Mouse (Mus musculus) hindbrain, postnatal 0 days (tissue): ENCODE measurements at regions not wholly inside any gene's neighbourhood (a gene's known extent, or its start where the extent isn't known, plus 50 kb on each side); places are given as distances from the start of the nearest gene placed in this dataset.

Experiments
- ATAC-seq: fragments of 200-750 bp; cut with Nextera tagmentation; 2 replicates; pipeline ENCODE4 v1.8.0; 2017; ENCODE audit warnings: mild to moderate bottlenecking, moderate TSS enrichment, moderate library complexity
- DNase-seq: peaks from one replicate; pipeline ENCODE4 v3.0.0-alpha.2; 2015; ENCODE audit warnings: low spot score
- H3K27ac ChIP-seq: fragments of 300-500 bp; sonication (generic); 2 replicates; pipeline ENCODE4 v1.5.1; 2014; ENCODE audit warnings: mild to moderate bottlenecking
- H3K27me3 ChIP-seq: fragments of 300-500 bp; sonication (generic); 2 replicates; pipeline ENCODE4 v1.6.1; 2014; ENCODE audit warnings: low read length, mixed read lengths; ENCODE audit not compliant: insufficient read depth
- H3K36me3 ChIP-seq: fragments of 300-500 bp; sonication (generic); 2 replicates; pipeline ENCODE4 v1.6.1; 2014; ENCODE audit warnings: low read length, mixed read lengths; ENCODE audit not compliant: insufficient read depth
- H3K4me1 ChIP-seq: fragments of 300-500 bp; sonication (generic); 2 replicates; pipeline ENCODE4 v1.6.1; 2014; ENCODE audit warnings: antibody characterized with exemption, low read length, mixed read lengths; ENCODE audit not compliant: insufficient read depth
- H3K4me2 ChIP-seq: fragments of 300-500 bp; sonication (generic); 2 replicates; pipeline ENCODE4 v1.6.1; 2014; ENCODE audit warnings: low read depth, mild to moderate bottlenecking, low read length, moderate library complexity, mixed read lengths
- H3K4me3 ChIP-seq: fragments of 300-500 bp; sonication (generic); 2 replicates; pipeline ENCODE4 v1.5.1; 2014; ENCODE audit warnings: low read length
- H3K9ac ChIP-seq: fragments of 300-500 bp; sonication (generic); replicated peaks from 2 replicates; pipeline ENCODE4 v1.6.1; 2014; ENCODE audit warnings: mild to moderate bottlenecking, low read length, moderate library complexity, mixed read lengths
- H3K9me3 ChIP-seq: fragments of 300-500 bp; sonication (generic); 2 replicates; pipeline ENCODE4 v1.6.1; 2016; ENCODE audit warnings: low read length, mixed read lengths
- CTCF ChIP-seq: IDR thresholded peaks from 2 replicates; pipeline ENCODE4 v1.5.1; 2016; ENCODE audit warnings: antibody characterized with exemption, control low read depth, low read depth
- WGBS: fragments of 180-500 bp; shearing (Covaris S2); extraction: QIAGEN DNeasy Blood & Tissue Kit; methylation state at CpG from one replicate; pipeline ENCODE4 v1.1.7; 2014; 5-methylcytosine and 5-hydroxymethylcytosine counted together

GRCm38 (mm10) chr4:131014301-131015081 is 70.3 kb downstream of the Matn1 start:
- Histone ChIP-seq H3K27me3 (no peaks in the 10 kb centered on the region), H3K9ac (no peak overlapping the region), H3K4me3 (no peak overlapping the region), H3K27ac (no peak overlapping the region), H3K4me1 (no peaks in the 10 kb centered on the region), H3K4me2 (no peak overlapping the region), H3K36me3 (no peaks in the 10 kb centered on the region), H3K9me3 (no peaks in the 10 kb centered on the region)
- DNase-seq = peak; percentile 46
- ATAC-seq = peak; percentile 62; the same call in 1 of the 2 replicates
- 30% methylated on average over 15 of the region's 15 CpGs for WGBS
- no peak for TF ChIP-seq CTCF

GRCm38 (mm10) chr4:131015156-131015555 is 71.0 kb downstream of the Matn1 start:
- Histone ChIP-seq H3K27me3 (no peaks in the 10 kb centered on the region), H3K4me3 (no peak overlapping the region), H3K9me3 (no peaks in the 10 kb centered on the region), H3K36me3 (no peaks in the 10 kb centered on the region), H3K4me2 (no peak overlapping the region), H3K9ac (no peak overlapping the region), H3K4me1 (no peaks in the 10 kb centered on the region), H3K27ac (no peak overlapping the region)
- ATAC-seq (no peak), DNase-seq (peak; percentile 24)
- no peak for TF ChIP-seq CTCF
- WGBS = 18% methylated on average over 2 of the region's 2 CpGs

- Histone ChIP-seq H3K27me3 (no peaks in the 10 kb centered on the region), H3K4me2 (no peak overlapping the region), H3K36me3 (no peaks in the 10 kb centered on the region), H3K27ac (no peak overlapping the region), H3K4me1 (no peaks in the 10 kb centered on the region), H3K9me3 (no peaks in the 10 kb centered on the region), H3K9ac (no peak overlapping the region), H3K4me3 (no peak overlapping the region)
- ATAC-seq (no peak), DNase-seq (peak; percentile 40)
- 48% methylated on average over 6 of the region's 6 CpGs for WGBS
- no peak for TF ChIP-seq CTCF
Measured at GRCm38 (mm10) chr4:131023601-131024000, 79.4 kb downstream of the Matn1 start.

- peak; percentile 37; the same call in 1 of the 2 replicates for TF ChIP-seq CTCF
- Histone ChIP-seq H3K4me2 (no peak overlapping the region), H3K4me1 (no peaks in the 10 kb centered on the region), H3K9ac (no peak overlapping the region), H3K27me3 (no peaks in the 10 kb centered on the region), H3K36me3 (no peaks in the 10 kb centered on the region), H3K27ac (no peak overlapping the region), H3K4me3 (no peak overlapping the region), H3K9me3 (no peaks in the 10 kb centered on the region)
- peak; percentile 35 for DNase-seq
- WGBS = 91% methylated on average over 11 of the region's 11 CpGs
- ATAC-seq = no peak
Measured at GRCm38 (mm10) chr4:131036292-131036691, 92.1 kb downstream of the Matn1 start.

DNA sequence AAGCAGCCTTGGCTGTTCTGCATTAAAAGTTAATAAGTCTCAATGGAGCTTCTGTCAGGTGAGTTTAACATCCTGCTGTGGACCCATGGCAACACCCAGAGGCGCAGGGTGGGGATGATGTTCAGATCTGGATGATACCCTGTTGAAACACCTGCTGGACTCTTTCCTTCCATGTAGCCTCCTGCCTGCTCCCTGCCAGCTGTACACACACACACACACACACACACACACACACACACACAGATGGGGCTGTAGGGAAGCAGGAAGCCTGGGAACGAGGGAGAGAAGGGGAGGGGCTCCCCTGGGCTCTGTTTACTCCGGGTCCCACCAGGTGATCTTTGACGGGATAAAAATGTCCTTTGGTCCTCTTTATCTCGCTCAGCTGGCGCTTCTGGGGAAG is 93.0 kb downstream of the Matn1 start:
- Histone ChIP-seq H3K27ac (no peak overlapping the region), H3K27me3 (no peaks in the 10 kb centered on the region), H3K36me3 (no peaks in the 10 kb centered on the region), H3K4me3 (no peak overlapping the region), H3K9ac (no peak overlapping the region), H3K9me3 (no peaks in the 10 kb centered on the region), H3K4me2 (no peak overlapping the region), H3K4me1 (no peaks in the 10 kb centered on the region)
- 14% methylated on average over 6 of the region's 6 CpGs for WGBS
- no peak for ATAC-seq
- DNase-seq = no peak
- TF ChIP-seq CTCF = no peak

- no peak overlapping the region for H3K4me3 ChIP-seq
- no peaks in the 10 kb centered on the region for H3K4me1 ChIP-seq
- no peak for ATAC-seq
- no peak overlapping the region for H3K9ac ChIP-seq
- H3K27me3 ChIP-seq = no peaks in the 10 kb centered on the region
- H3K4me2 ChIP-seq = no peak overlapping the region
- H3K9me3 ChIP-seq = no peaks in the 10 kb centered on the region
- no peak overlapping the region for H3K27ac ChIP-seq
- no peak for TF ChIP-seq CTCF
- no peaks in the 10 kb centered on the region for H3K36me3 ChIP-seq
- DNase-seq = no peak
- WGBS = 48% methylated on average over 3 of the region's 3 CpGs
Measured at GRCm38 (mm10) chr4:131039686-131040085, 95.5 kb downstream of the Matn1 start.

DNA sequence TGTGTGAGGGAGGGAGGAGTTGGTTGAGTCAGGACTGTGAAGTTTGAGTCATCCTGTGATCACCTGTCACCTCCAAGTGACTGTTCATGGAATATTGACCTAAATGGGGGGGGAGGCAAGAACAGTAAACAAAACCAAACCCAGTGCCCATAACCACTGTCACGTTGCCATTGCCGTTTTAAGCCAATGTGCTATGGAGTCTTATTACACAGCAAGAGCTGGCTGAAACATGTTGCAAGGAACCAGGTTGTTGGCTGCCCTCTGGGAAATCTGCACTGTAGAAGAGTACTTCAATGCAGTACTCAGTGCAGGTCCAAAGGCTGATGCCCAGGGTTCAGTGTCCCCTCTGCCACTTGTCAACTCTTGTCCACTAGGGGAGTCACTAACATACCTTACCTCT is 97.0 kb downstream of the Matn1 start:
- Histone ChIP-seq H3K4me2 (no peak overlapping the region), H3K27ac (no peak overlapping the region), H3K9me3 (no peaks in the 10 kb centered on the region), H3K4me3 (no peak overlapping the region), H3K36me3 (no peaks in the 10 kb centered on the region), H3K4me1 (no peaks in the 10 kb centered on the region), H3K27me3 (no peaks in the 10 kb centered on the region), H3K9ac (no peak overlapping the region)
- WGBS = 84% methylated on average over 2 of the region's 2 CpGs
- TF ChIP-seq CTCF = peak; percentile 14; the same call in 1 of the 2 replicates
- DNase-seq = no peak
- no peak for ATAC-seq
